11 mouse cellular contexts compared by ENCODE assay signal in genomic region chr13:23422351-23422750, GRCm38 (mm10). TPM values are rescaled to one million over a fixed set of nuclear protein-coding genes. Genes with fewer than 3 reads are reported as not detected.
A peak's percentile ranks its signal among the peaks of the same experiment; 100 is the strongest.
DNase-seq lines count a peak whose midpoint lies in the region; ATAC-seq and TF ChIP-seq lines count a peak whose summit lies in the region.
"Had no signal": no experiment of that assay in that cellular context is flagged by ENCODE, and none has a peak within 500 bp of the region (broad histone marks: within the 10 kb centered on the region; RNA-seq: fewer than 3 reads in every experiment).

No protein-coding gene starts in this region.

- no peak overlapping the region for H3K9ac ChIP-seq in liver, embryonic 11.5 days (ENCODE audit: low read depth, low read length)
- H3K9ac ChIP-seq in hindbrain, embryonic 11.5 days (ENCODE audit: low read depth, low read length) = no peak overlapping the region
- no peak overlapping the region for H3K9ac ChIP-seq in midbrain, embryonic 16.5 days (ENCODE audit: low read depth, low read length)

- no peak for ATAC-seq in liver, embryonic 11.5 days (replicated peaks; ENCODE audit: low FRiP score)
- ATAC-seq in hindbrain, embryonic 11.5 days (ENCODE audit: low FRiP score) = no peak
- no peak for ATAC-seq in midbrain, embryonic 16.5 days

- no peaks in the 10 kb centered on the region for H3K9me3 ChIP-seq in liver, embryonic 11.5 days (ENCODE audit: control insufficient read depth, low read length)
- no peaks in the 10 kb centered on the region for H3K9me3 ChIP-seq in hindbrain, embryonic 11.5 days (ENCODE audit: control insufficient read depth, low read length)
- H3K9me3 ChIP-seq in midbrain, embryonic 16.5 days (replicated peaks; ENCODE audit: control insufficient read depth, low read length, poor library complexity, severe bottlenecking) = no peaks in the 10 kb centered on the region

- no peaks in the 10 kb centered on the region for H3K27me3 ChIP-seq in liver, embryonic 11.5 days (replicated peaks; ENCODE audit: control insufficient read depth, insufficient read depth, low read length)
- H3K27me3 ChIP-seq in hindbrain, embryonic 11.5 days (ENCODE audit: control insufficient read depth, insufficient read depth, low read length) = no peaks in the 10 kb centered on the region
- H3K27me3 ChIP-seq in midbrain, embryonic 16.5 days (ENCODE audit: control insufficient read depth, insufficient read depth, low read depth, low read length) = no peaks in the 10 kb centered on the region

- peak; percentile 34 for DNase-seq in cerebellum, adult 11-12 months
- no peak for DNase-seq in cerebellum, adult 11 months
- no peak for DNase-seq in liver, embryonic 11.5 days (ENCODE audit: low spot score)
- no peak for DNase-seq in liver
- no peak for DNase-seq in hindbrain, embryonic 11.5 days (ENCODE audit: low spot score)
- no peak for DNase-seq in right cerebral cortex, adult 18-20 months
- no peak for DNase-seq in gastrocnemius, adult 2 months
- DNase-seq: heart, postnatal 36 days had no signal

- peaks cover 18% of the 10 kb centered on the region for H3K36me3 ChIP-seq in liver, embryonic 11.5 days (ENCODE audit: control insufficient read depth, insufficient read depth, low read length)
- H3K36me3 ChIP-seq in hindbrain, embryonic 11.5 days (ENCODE audit: control insufficient read depth, insufficient read depth, low read length) = 0 out of 2 replicates have a peak, but pooled peaks cover 2% of the 10 kb centered on the region
- peaks cover 7% of the 10 kb centered on the region; the same call in 1 of the 2 replicates for H3K36me3 ChIP-seq in midbrain, embryonic 16.5 days (ENCODE audit: control insufficient read depth, insufficient read depth, low read length)

- peak overlapping the region; percentile 90 for H3K4me3 ChIP-seq in liver, embryonic 11.5 days (ENCODE audit: low read depth, low read length)
- peak overlapping the region; percentile 93; the same call in 1 of the 2 replicates for H3K4me3 ChIP-seq in hindbrain, embryonic 11.5 days (ENCODE audit: low read depth, low read length)
- no peak overlapping the region for H3K4me3 ChIP-seq in midbrain, embryonic 16.5 days (ENCODE audit: low read depth, low read length)
- H3K4me3 ChIP-seq in gastrocnemius, adult 2 months = no peak overlapping the region; the same call in 1 of the 2 replicates

- no peak overlapping the region for H3K27ac ChIP-seq in liver, embryonic 11.5 days (ENCODE audit: low read depth, low read length)
- no peak overlapping the region for H3K27ac ChIP-seq in hindbrain, embryonic 11.5 days (ENCODE audit: low read depth, low read length)
- H3K27ac ChIP-seq in midbrain, embryonic 16.5 days (ENCODE audit: low read length) = no peak overlapping the region
- no peak overlapping the region for H3K27ac ChIP-seq in gastrocnemius, adult 2 months

- intact Hi-C loops in gastrocnemius, adult 2 months (cut with DNase I) = loop anchor here (5.0 kb wide), 1 partner anchor 260 kb away; the partner anchor contains the start of genes Hist1h2ac and Hist1h2bc

- H3K4me2 ChIP-seq in liver, embryonic 11.5 days = peak overlapping the region; percentile 90; the same call in 1 of the 2 replicates
- H3K4me2 ChIP-seq in hindbrain, embryonic 11.5 days (replicated peaks; ENCODE audit: low read depth, low read length) = no peak overlapping the region
- peak overlapping the region; percentile 95; the same call in 1 of the 2 replicates for H3K4me2 ChIP-seq in midbrain, embryonic 16.5 days (ENCODE audit: low read length)

- H3K4me1 ChIP-seq in liver, embryonic 11.5 days (replicated peaks; ENCODE audit: control insufficient read depth, insufficient read depth, low read length) = peaks cover 11% of the 10 kb centered on the region
- 0 out of 2 replicates have a peak, but pooled peaks cover 3% of the 10 kb centered on the region for H3K4me1 ChIP-seq in hindbrain, embryonic 11.5 days (replicated peaks; ENCODE audit: control insufficient read depth, insufficient read depth, low read length)
- peaks cover 14% of the 10 kb centered on the region for H3K4me1 ChIP-seq in midbrain, embryonic 16.5 days (ENCODE audit: control insufficient read depth, insufficient read depth, low read length)

- WGBS in liver, embryonic 11.5 days = 93% methylated on average over 16 of the region's 16 CpGs
- WGBS in hindbrain, embryonic 11.5 days = 92% methylated on average over 16 of the region's 16 CpGs
- WGBS in midbrain, embryonic 16.5 days = 97% methylated on average over 16 of the region's 16 CpGs

- no peak for TF ChIP-seq CTCF in gastrocnemius, adult 2 months (IDR thresholded peaks at IDR 0.05)

RNA-seq across cellular contexts. Expression of gene Abt1, which starts 1.3 kb away (rescaled TPM):
- 13.1 and 13.4 TPM in 2 replicates for polyA plus RNA-seq in liver, embryonic 11.5 days (2014; fragmentation: Nextera tagmentation; extraction: Ambion mirVana)
- polyA plus RNA-seq in hindbrain, embryonic 11.5 days (2014; fragmentation: Nextera tagmentation; extraction: Ambion mirVana) = 12.1 and 13.4 TPM in 2 replicates
- polyA plus RNA-seq in midbrain, embryonic 16.5 days (2015; fragmentation: Nextera tagmentation; extraction: Ambion mirVana) = 9.1 and 11.0 TPM in 2 replicates
- total RNA-seq in gastrocnemius, adult 2 months (2021) = 1 to 10 TPM; 3.6 to 3.9 TPM

RNA-seq across cellular contexts. Expression of gene Btn1a1, which starts 43.4 kb away (rescaled TPM):
- polyA plus RNA-seq in liver, embryonic 11.5 days (2014; fragmentation: Nextera tagmentation; extraction: Ambion mirVana) = 1.8 and 2.2 TPM in 2 replicates
- polyA plus RNA-seq in hindbrain, embryonic 11.5 days (2014; fragmentation: Nextera tagmentation; extraction: Ambion mirVana) = not detected in 2 replicates
- 0.10 and 0.31 TPM in 2 replicates for polyA plus RNA-seq in midbrain, embryonic 16.5 days (2015; fragmentation: Nextera tagmentation; extraction: Ambion mirVana)
- not detected for total RNA-seq in gastrocnemius, adult 2 months (2021)
- total RNA-seq: heart, postnatal 36 days; layer of hippocampus, postnatal 10 days; megakaryocyte progenitor cell, adult 5-6 weeks had no signal

RNA-seq across cellular contexts. Expression of gene Zfp322a, which starts 53.3 kb away (rescaled TPM):
- polyA plus RNA-seq in liver, embryonic 11.5 days (2014; fragmentation: Nextera tagmentation; extraction: Ambion mirVana) = 36.4 and 37.0 TPM in 2 replicates
- polyA plus RNA-seq in hindbrain, embryonic 11.5 days (2014; fragmentation: Nextera tagmentation; extraction: Ambion mirVana) = 65.0 and 65.6 TPM in 2 replicates
- 55.5 and 57.4 TPM in 2 replicates for polyA plus RNA-seq in midbrain, embryonic 16.5 days (2015; fragmentation: Nextera tagmentation; extraction: Ambion mirVana)
- 10 to 100 TPM in 1 of 2 experiments, 1 to 10 TPM in 1; 8.9 to 12.7 TPM for total RNA-seq in gastrocnemius, adult 2 months (2021)

Comparison
In these comparisons a context has a peak if more than half of its experiments do, and no peak if none do; other contexts are left out.
1. H3K4me3 ChIP-seq: peak in liver, embryonic 11.5 days (single experiment) and hindbrain, embryonic 11.5 days (single experiment); none in midbrain, embryonic 16.5 days (single experiment) and gastrocnemius, adult 2 months (single experiment).